Mouse (Mus musculus) liver, embryonic 16.5 days (tissue): ENCODE measurements around the gene Dusp18. TPM values are rescaled to one million over a fixed set of nuclear protein-coding genes. Genes with fewer than 3 reads are reported as not detected.

Experiments used
- ATAC-seq: fragments of 200-750 bp; cut with Nextera tagmentation; 2 replicates; pipeline ENCODE4 v1.8.0; 2017; ENCODE audit warnings: low read depth, mild to moderate bottlenecking, moderate number of reproducible peaks, moderate library complexity
- H3K27ac ChIP-seq: fragments of 300-500 bp; sonication (generic); 2 replicates; pipeline ENCODE4 v1.5.1; 2014; ENCODE audit warnings: mild to moderate bottlenecking, low read length
- H3K27me3 ChIP-seq: fragments of 300-500 bp; sonication (generic); 2 replicates; pipeline ENCODE4 v1.6.1; 2014; ENCODE audit warnings: low read depth, low read length, mixed read lengths; ENCODE audit not compliant: control insufficient read depth, insufficient read depth
- H3K36me3 ChIP-seq: fragments of 300-500 bp; sonication (generic); 2 replicates; pipeline ENCODE4 v1.6.1; 2014; ENCODE audit warnings: mild to moderate bottlenecking; ENCODE audit not compliant: control insufficient read depth, insufficient read depth
- H3K4me1 ChIP-seq: fragments of 300-500 bp; sonication (generic); 2 replicates; pipeline ENCODE4 v1.6.1; 2014; ENCODE audit warnings: low read depth, low read length, mixed read lengths; ENCODE audit not compliant: control insufficient read depth
- H3K4me2 ChIP-seq: fragments of 300-500 bp; sonication (generic); 2 replicates; pipeline ENCODE4 v1.6.1; 2014; ENCODE audit warnings: low read depth, low read length, mixed read lengths
- H3K4me3 ChIP-seq: fragments of 300-500 bp; sonication (generic); 2 replicates; pipeline ENCODE4 v1.5.1; 2014; ENCODE audit warnings: low read depth, mild to moderate bottlenecking, low read length
- H3K9ac ChIP-seq: fragments of 300-500 bp; sonication (generic); 2 replicates; pipeline ENCODE4 v1.6.1; 2014; ENCODE audit warnings: low read depth, low read length
- H3K9me3 ChIP-seq: fragments of 300-500 bp; sonication (generic); replicated peaks from 2 replicates; pipeline ENCODE4 v1.6.1; 2016; ENCODE audit warnings: low read length; ENCODE audit not compliant: control insufficient read depth
- WGBS: fragments of 180-500 bp; shearing (Covaris S2); extraction: QIAGEN DNeasy Blood & Tissue Kit; methylation state at CpG from one replicate; pipeline ENCODE4 v1.1.7; 2014; ENCODE audit not compliant: insufficient replicate concordance; 5-methylcytosine and 5-hydroxymethylcytosine counted together
- polyA plus RNA-seq: library from polyadenylated mRNA; unstranded; fragments of >200 nt; fragmentation: Nextera tagmentation; extraction: Ambion mirVana; gene quantifications from 2 replicates; pipeline ENCODE4 v1.2.1, GENCODE M21; 2015

Gene Dusp18
- polyA plus RNA-seq, 1 experiment from 2014 or later: 0.28 TPM

DNA sequence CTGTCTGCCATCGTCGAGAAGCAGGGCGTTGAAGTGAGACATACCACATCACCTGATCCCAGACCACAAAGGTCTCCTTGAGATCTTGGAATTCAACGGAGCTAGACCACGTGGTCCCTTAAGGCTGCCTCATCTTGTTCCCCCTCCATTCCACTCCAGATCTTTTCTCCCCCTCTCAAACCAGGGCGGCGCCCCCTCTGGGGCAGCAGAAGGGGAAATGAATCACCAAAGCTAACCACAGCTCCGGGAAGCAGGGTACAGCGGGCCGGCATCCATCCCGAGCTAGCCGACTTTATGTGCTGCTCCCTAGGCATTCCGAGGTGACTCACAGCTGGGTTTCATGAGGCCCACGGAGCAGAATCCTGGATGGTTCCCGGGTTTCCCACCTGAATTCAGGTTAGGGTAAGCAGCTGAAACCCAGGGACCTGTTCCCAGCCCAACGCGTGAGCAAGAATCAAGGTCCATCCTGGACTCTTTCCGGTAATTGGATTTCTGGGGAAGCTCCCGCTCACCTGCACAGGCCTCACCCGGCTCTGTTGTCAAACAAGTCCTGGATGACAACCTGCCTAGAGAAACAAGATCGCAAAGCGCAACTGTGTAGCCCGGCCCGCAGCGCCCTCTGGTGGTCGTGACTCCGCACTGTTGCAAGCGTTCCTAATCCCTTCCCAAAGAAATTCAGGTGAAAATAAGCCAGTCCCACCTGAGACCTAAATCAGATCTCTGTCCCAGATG lies 19.2 kb downstream of the Dusp18 start, which contains the start of gene Slc35e4:
Gene Slc35e4, minus strand, starts transcription at position 556 of the 732 bp plus-strand sequence.
- peak within 1 kb of the TSS; percentile 25; the same call in 1 of the 2 replicates for H3K9ac ChIP-seq
- peaks cover 27% of the 10 kb centered on the region for H3K27me3 ChIP-seq
- H3K4me3 ChIP-seq: peak within 1 kb of the TSS; percentile 59
- H3K9me3 ChIP-seq: no peaks in the 10 kb centered on the region
- peaks cover 9% of the 10 kb centered on the region for H3K4me1 ChIP-seq
- H3K36me3 ChIP-seq: no peaks in the 10 kb centered on the region
- H3K27ac ChIP-seq: no peak within 1 kb of the TSS; the same call in 1 of the 2 replicates
- peak; percentile 35 for ATAC-seq
- H3K4me2 ChIP-seq: peak within 1 kb of the TSS; percentile 73
- WGBS: under 1% methylated on average over 28 of the region's 28 CpGs

DNA sequence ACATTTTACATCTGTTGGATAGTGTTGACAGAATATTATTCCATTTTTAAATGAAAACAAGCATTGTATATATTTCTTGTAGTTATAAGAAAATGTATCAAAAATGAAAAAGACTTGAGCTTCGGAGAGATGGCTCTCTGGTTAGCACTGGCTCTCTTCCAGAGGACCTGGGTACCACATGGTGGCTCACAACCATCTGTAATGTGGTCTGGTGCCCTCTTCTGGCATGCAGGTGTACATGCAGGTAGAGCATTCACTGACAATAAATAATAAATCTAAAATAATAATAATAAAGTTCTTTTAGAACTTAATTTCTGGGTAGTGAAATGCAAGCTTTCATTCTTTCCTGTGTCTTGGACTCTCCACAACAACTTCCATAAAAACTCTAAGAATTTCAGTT lies 23.7 kb downstream of the Dusp18 start:
- H3K36me3 ChIP-seq: no peaks in the 10 kb centered on the region; the same call in 1 of the 2 replicates
- H3K27ac ChIP-seq: no peak overlapping the region
- H3K27me3 ChIP-seq: peaks cover 7% of the 10 kb centered on the region
- H3K4me2 ChIP-seq: no peak overlapping the region
- no peak overlapping the region for H3K9ac ChIP-seq
- no peak for ATAC-seq
- WGBS: 49% methylated on average over 1 of the region's 1 CpGs
- no peak overlapping the region for H3K4me3 ChIP-seq
- peaks cover 7% of the 10 kb centered on the region for H3K4me1 ChIP-seq
- H3K9me3 ChIP-seq: no peaks in the 10 kb centered on the region

DNA sequence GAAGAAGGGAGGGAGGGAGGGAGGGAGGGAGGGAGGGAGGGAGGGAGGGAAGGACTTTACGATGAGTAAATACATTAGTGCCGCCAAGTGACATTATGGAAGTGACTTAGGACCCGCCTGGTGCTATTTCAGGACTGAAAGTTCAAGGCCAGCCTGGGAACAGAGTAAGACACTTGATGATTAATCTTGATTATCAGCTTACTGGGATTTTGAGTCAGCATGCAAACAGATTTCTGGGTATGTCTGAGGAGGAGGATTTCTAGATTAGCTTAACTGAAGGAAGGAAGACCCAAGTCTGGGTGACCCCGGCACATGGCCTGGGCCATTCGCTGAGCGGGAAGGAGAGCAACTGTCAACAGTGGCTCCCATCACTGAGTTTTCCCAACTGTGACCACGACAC lies 25.4 kb downstream of the Dusp18 start:
- ATAC-seq: no peak
- Histone ChIP-seq H3K4me3 (no peak overlapping the region), H3K27me3 (no peaks in the 10 kb centered on the region), H3K27ac (no peak overlapping the region), H3K4me1 (no peaks in the 10 kb centered on the region), H3K36me3 (no peaks in the 10 kb centered on the region; the same call in 1 of the 2 replicates), H3K4me2 (no peak overlapping the region), H3K9me3 (no peaks in the 10 kb centered on the region), H3K9ac (no peak overlapping the region)
- WGBS: 65% methylated on average over 7 of the region's 7 CpGs

DNA sequence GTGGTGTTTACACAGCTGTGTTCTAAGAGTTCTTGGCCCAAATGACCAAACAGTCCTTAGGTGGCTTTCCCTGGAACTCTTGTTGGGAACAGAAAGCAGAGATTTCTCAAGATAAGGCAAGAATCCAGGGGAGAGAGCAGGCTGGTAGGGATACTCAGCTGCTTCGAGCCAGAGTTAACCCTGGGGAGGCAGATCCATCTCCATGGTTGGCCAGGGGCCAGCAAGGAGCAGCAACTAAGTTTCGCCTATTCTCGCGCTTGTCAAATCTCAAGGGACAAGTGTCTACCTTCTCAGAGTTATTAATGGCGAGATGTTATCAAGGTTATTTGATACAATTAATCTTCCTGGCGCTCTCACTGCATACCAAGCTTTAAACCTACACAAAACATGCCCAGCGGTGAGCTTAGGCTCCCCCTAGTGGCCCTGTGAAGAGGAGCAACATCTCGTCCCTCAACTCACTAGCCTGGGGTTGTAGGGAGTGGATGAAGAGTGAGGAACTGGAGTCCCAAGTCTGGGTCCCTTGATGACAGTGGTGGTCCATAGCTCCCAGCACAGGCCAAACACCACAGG lies 26.3 kb downstream of the Dusp18 start:
- no peak for ATAC-seq

DNA sequence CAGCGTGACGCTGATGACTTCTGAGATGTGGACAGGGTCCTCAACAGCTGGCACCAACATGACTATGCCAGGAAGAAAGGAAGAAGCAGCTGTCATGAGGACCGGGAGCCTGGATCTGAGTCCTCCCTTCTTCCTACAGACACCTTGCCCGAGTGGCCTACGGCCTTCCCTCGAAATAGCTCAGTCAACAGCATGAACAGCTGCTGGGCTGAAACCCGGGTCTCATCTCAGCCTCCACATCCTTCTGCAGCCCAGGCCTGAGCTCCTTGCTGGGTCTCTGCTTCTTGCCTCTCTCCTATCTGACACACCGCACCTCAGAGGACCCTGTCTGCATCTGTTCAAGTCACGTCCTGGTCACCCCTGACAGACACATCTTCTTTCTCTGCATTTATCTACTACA lies 27.1 kb downstream of the Dusp18 start:
- no peaks in the 10 kb centered on the region for H3K9me3 ChIP-seq
- H3K27ac ChIP-seq: no peak overlapping the region
- no peak overlapping the region for H3K4me3 ChIP-seq
- H3K9ac ChIP-seq: no peak overlapping the region
- no peaks in the 10 kb centered on the region for H3K4me1 ChIP-seq
- no peaks in the 10 kb centered on the region for H3K27me3 ChIP-seq
- no peak for ATAC-seq
- no peak overlapping the region for H3K4me2 ChIP-seq
- WGBS: 74% methylated on average over 9 of the region's 9 CpGs
- H3K36me3 ChIP-seq: no peaks in the 10 kb centered on the region; the same call in 1 of the 2 replicates

More for the DNA sequence above, 26.3 kb downstream of the Dusp18 start:
- no peaks in the 10 kb centered on the region for H3K27me3 ChIP-seq
- no peak overlapping the region for H3K4me2 ChIP-seq
- 29% methylated on average over 8 of the region's 8 CpGs for WGBS
- H3K27ac ChIP-seq: no peak overlapping the region
- no peak overlapping the region for H3K4me3 ChIP-seq
- no peaks in the 10 kb centered on the region for H3K9me3 ChIP-seq
- H3K9ac ChIP-seq: no peak overlapping the region
- H3K36me3 ChIP-seq: no peaks in the 10 kb centered on the region; the same call in 1 of the 2 replicates
- no peaks in the 10 kb centered on the region for H3K4me1 ChIP-seq

DNA sequence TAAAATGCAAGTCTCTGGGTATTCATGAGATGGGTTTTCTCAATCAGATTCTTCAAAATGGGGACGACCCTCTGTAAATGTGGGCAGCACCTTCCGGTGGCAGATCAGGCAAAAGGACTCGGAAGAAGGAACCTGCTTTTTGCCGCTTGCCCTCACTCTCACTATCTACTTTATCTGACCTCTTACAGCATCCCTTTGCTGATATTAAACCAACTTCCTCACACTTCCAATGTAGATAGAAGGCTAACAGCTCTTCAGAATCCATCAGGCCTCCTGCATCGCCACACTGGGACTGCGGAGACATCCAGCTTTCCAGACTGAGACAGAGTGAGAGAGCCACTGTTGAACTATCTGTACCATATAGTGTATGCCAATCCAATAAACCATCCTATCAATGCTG lies 27.7 kb downstream of the Dusp18 start:
- Histone ChIP-seq H3K9ac (no peak overlapping the region), H3K27me3 (no peaks in the 10 kb centered on the region), H3K4me1 (no peaks in the 10 kb centered on the region), H3K36me3 (no peaks in the 10 kb centered on the region; the same call in 1 of the 2 replicates), H3K27ac (no peak overlapping the region), H3K9me3 (no peaks in the 10 kb centered on the region), H3K4me3 (no peak overlapping the region), H3K4me2 (no peak overlapping the region)
- no peak for ATAC-seq
- WGBS: 74% methylated on average over 6 of the region's 6 CpGs

DNA sequence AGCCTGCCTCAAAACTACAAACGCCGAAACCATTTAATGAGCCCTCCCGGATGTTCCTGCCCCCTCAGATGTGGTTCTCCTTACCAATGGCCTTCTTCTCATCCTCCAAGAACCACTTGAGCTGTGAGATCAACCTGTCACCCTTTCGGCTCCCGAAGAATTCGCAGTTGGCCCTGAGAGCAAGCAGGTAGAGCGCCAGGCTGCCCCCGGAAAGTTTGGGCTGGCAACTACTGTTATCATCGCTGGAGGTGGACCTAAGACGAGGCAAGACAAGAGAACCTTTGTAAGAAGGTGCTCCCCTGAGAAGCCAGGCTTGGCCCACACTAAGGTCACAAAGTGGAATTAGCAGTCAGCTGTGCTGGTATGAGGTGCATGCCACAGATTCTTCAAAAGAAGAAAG lies 30.9 kb downstream of the Dusp18 start:
- Histone ChIP-seq H3K36me3 (no peaks in the 10 kb centered on the region; the same call in 1 of the 2 replicates), H3K4me2 (no peak overlapping the region), H3K4me3 (no peak overlapping the region), H3K27ac (no peak overlapping the region), H3K9ac (no peak overlapping the region), H3K27me3 (no peaks in the 10 kb centered on the region), H3K9me3 (no peaks in the 10 kb centered on the region), H3K4me1 (no peaks in the 10 kb centered on the region)
- ATAC-seq: no peak
- 79% methylated on average over 10 of the region's 10 CpGs for WGBS

DNA sequence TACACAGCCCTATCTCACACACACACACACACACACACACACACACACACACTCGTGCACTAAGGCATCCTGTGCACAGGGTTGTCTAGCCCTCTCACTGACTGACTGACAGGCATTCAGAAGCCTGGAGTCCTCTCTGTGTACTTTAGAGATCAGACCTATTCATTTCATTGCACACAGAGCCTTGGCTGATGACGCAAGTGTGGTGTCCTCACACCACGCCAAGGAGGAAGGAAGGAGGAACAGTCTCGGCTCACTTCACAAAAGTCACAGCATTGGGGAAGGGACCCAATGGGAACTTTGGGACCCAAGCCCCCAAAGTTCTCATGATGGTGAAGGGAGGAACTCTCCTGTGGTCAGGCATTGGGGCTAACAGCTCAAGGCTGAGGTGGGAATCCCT lies 35.0 kb downstream of the Dusp18 start:
- Histone ChIP-seq H3K4me2 (no peak overlapping the region), H3K9ac (no peak overlapping the region), H3K4me1 (no peaks in the 10 kb centered on the region), H3K27ac (no peak overlapping the region), H3K36me3 (no peaks in the 10 kb centered on the region), H3K9me3 (no peaks in the 10 kb centered on the region), H3K27me3 (no peaks in the 10 kb centered on the region), H3K4me3 (no peak overlapping the region)
- 19% methylated on average over 4 of the region's 4 CpGs for WGBS
- ATAC-seq: 0 out of 2 replicates have a peak, but pooled peaks have one; percentile 17

DNA sequence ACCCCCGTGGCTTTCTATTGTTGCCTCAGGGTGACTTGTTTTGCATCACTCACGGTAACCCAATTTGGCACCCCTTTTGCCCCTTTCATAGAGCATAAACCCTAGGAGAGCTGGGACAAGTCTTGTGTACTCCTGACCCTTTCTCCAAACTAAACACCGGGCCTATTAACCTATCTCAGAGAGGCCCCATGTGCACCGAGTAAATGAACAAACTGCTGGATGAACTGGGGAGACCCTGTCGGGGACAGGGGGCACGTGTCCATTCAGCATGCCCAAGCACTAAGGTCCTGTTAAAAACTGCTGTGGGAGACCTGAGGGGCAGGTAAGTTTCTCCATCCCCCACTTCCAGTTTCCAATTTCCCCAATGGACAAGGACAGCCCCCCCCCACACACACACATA lies 35.9 kb downstream of the Dusp18 start:
- H3K9ac ChIP-seq: no peak overlapping the region
- ATAC-seq: no peak
- H3K4me2 ChIP-seq: peak overlapping the region; percentile 49
- H3K9me3 ChIP-seq: no peaks in the 10 kb centered on the region
- WGBS: 37% methylated on average over 6 of the region's 6 CpGs
- H3K36me3 ChIP-seq: no peaks in the 10 kb centered on the region
- H3K4me3 ChIP-seq: peak overlapping the region; percentile 51
- no peaks in the 10 kb centered on the region for H3K27me3 ChIP-seq
- H3K27ac ChIP-seq: no peak overlapping the region
- H3K4me1 ChIP-seq: no peaks in the 10 kb centered on the region
